Mouse (Mus musculus) stomach, postnatal 0 days (tissue): ENCODE measurements around the gene Arhgap17.

ENCODE experiments used
- CTCF ChIP-seq: IDR thresholded peaks from 2 replicates; pipeline ENCODE4 v1.5.1; 2016; ENCODE audit warnings: antibody characterized with exemption, low read depth, mild to moderate bottlenecking, moderate library complexity
- EP300 ChIP-seq: optimal IDR thresholded peaks from 2 replicates; pipeline ENCODE3; 2016; ENCODE audit warnings: antibody characterized with exemption

GRCm38 (mm10) chr7:123353081-123353480 is 16.6 kb downstream of the Arhgap17 start:
- no peak for TF ChIP-seq CTCF
- TF ChIP-seq EP300: no peak
